Mouse (Mus musculus): ENCODE results near the gene Dmc1. TPM values are rescaled to one million over a fixed set of nuclear protein-coding genes. Genes with fewer than 3 reads are reported as not detected.

Dmc1 gene
- polyA plus RNA-seq, 1 experiment from 2014 or later, result 1.5 TPM

- Histone ChIP-seq H3K27ac (replicated peaks) (no peak overlapping the region), H3K9me3 (replicated peaks) (no peaks in the 10 kb centered on the region), H3K4me1 (peaks cover 10% of the 10 kb centered on the region), H3K27me3 (ENCODE audit: low read depth, poor library complexity, severe bottlenecking) (peaks cover 27% of the 10 kb centered on the region), H3K36me3 (peaks cover 28% of the 10 kb centered on the region), H3K4me3 (no peak overlapping the region)
- DNase-seq (ENCODE audit: low spot score), result no peak
- 83% methylated on average over 7 of the region's 7 CpGs for WGBS
These were observed 3.3 kb upstream of the Dmc1 start for GRCm38 (mm10) chr15:79608214-79608613.

DNA sequence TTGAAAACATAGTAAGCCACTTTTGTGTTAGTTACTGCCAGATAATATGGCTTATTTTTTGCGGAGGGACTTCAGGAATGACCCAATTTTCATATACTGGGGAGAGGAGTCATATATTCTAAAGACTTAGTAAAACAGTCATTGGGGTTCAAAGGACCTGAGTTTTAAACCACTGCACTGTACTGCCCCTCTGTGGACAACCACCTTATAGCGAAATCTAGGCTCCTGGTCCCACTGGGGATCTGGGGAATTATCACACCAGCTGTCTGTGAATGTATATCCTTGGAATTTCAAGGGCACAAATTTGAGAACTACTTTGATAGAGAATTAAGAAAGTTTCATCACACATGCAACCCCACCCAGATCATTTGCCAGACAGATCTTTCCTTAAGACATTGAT, 2.8 kb upstream of the Dmc1 start:
- WGBS, result 60% methylated on average over 2 of the region's 2 CpGs

DNA sequence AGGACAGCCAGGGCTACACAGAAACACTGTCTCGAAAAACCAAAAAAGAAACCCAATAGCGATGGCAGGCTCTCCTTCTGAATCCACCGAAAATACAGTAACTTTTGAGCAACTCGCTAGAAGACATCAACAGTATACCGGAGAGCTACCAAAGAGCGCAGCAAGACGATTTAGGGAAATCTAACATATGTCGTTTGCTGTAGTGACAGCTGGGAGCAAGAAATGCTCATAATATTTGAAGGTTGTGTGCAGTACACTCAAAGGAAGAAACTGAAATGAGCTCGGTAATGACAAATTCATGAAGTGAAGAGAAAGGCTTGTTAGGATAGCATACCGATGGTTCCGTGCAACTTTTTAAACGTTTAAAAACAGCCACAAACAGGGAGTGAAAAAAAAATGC, 1.3 kb upstream of the Dmc1 start:
- peaks cover 13% of the 10 kb centered on the region for H3K36me3 ChIP-seq
- H3K4me3 ChIP-seq, result no peak overlapping the region
- 0 out of 2 replicates have a peak, but pooled peaks cover 4% of the 10 kb centered on the region for H3K9me3 ChIP-seq (replicated peaks)
- H3K4me1 ChIP-seq, result peaks cover 10% of the 10 kb centered on the region
- no peak overlapping the region for H3K27ac ChIP-seq (replicated peaks)
- DNase-seq (ENCODE audit: low spot score), result no peak
- WGBS, result 94% methylated on average over 12 of the region's 12 CpGs
- peaks cover 31% of the 10 kb centered on the region for H3K27me3 ChIP-seq (ENCODE audit: low read depth, poor library complexity, severe bottlenecking)

More for the DNA sequence above, 2.8 kb upstream of the Dmc1 start:
- Histone ChIP-seq H3K27me3 (ENCODE audit: low read depth, poor library complexity, severe bottlenecking) (peaks cover 31% of the 10 kb centered on the region), H3K9me3 (replicated peaks) (0 out of 2 replicates have a peak, but pooled peaks cover 2% of the 10 kb centered on the region), H3K36me3 (peaks cover 25% of the 10 kb centered on the region), H3K4me3 (no peak overlapping the region), H3K27ac (replicated peaks) (no peak overlapping the region), H3K4me1 (peaks cover 10% of the 10 kb centered on the region)
- no peak for DNase-seq (ENCODE audit: low spot score)

- Histone ChIP-seq H3K36me3 (no peaks in the 10 kb centered on the region), H3K27me3 (ENCODE audit: low read depth, poor library complexity, severe bottlenecking) (peaks cover 21% of the 10 kb centered on the region), H3K4me3 (no peak overlapping the region), H3K27ac (replicated peaks) (no peak overlapping the region), H3K4me1 (peaks cover 10% of the 10 kb centered on the region), H3K9me3 (replicated peaks) (0 out of 2 replicates have a peak, but pooled peaks cover 4% of the 10 kb centered on the region)
- WGBS, result 89% methylated on average over 2 of the region's 2 CpGs
- DNase-seq (ENCODE audit: low spot score), result no peak
These were observed 4.7 kb downstream of the Dmc1 start for GRCm38 (mm10) chr15:79600176-79600575.

- Histone ChIP-seq H3K36me3 (no peaks in the 10 kb centered on the region), H3K4me1 (no peaks in the 10 kb centered on the region), H3K27me3 (ENCODE audit: low read depth, poor library complexity, severe bottlenecking) (peaks cover 6% of the 10 kb centered on the region; the same call in 1 of the 2 replicates), H3K9me3 (replicated peaks) (0 out of 2 replicates have a peak, but pooled peaks cover 4% of the 10 kb centered on the region), H3K4me3 (no peak overlapping the region), H3K27ac (replicated peaks) (no peak overlapping the region)
- 95% methylated on average over 1 of the region's 1 CpGs for WGBS
- DNase-seq (ENCODE audit: low spot score), result no peak
These were observed 6.2 kb downstream of the Dmc1 start for GRCm38 (mm10) chr15:79598715-79599114.

- no peaks in the 10 kb centered on the region for H3K4me1 ChIP-seq
- 53% methylated on average over 1 of the region's 1 CpGs for WGBS
- no peaks in the 10 kb centered on the region for H3K9me3 ChIP-seq (replicated peaks)
- DNase-seq (ENCODE audit: low spot score), result no peak
- H3K27ac ChIP-seq (replicated peaks), result no peak overlapping the region
- no peaks in the 10 kb centered on the region for H3K36me3 ChIP-seq
- no peak overlapping the region for H3K4me3 ChIP-seq
- H3K27me3 ChIP-seq (ENCODE audit: low read depth, poor library complexity, severe bottlenecking), result no peaks in the 10 kb centered on the region
These were observed 23.3 kb downstream of the Dmc1 start for GRCm38 (mm10) chr15:79581581-79581980.

GRCm38 (mm10) chr15:79577671-79578426, 27.1 kb downstream of the Dmc1 start:
- Histone ChIP-seq H3K9me3 (replicated peaks) (no peaks in the 10 kb centered on the region), H3K4me1 (no peaks in the 10 kb centered on the region), H3K36me3 (no peaks in the 10 kb centered on the region), H3K4me3 (no peak overlapping the region), H3K27ac (replicated peaks) (no peak overlapping the region), H3K27me3 (ENCODE audit: low read depth, poor library complexity, severe bottlenecking) (no peaks in the 10 kb centered on the region)
- 73% methylated on average over 6 of the region's 6 CpGs for WGBS
- DNase-seq (ENCODE audit: low spot score), result no peak

DNA sequence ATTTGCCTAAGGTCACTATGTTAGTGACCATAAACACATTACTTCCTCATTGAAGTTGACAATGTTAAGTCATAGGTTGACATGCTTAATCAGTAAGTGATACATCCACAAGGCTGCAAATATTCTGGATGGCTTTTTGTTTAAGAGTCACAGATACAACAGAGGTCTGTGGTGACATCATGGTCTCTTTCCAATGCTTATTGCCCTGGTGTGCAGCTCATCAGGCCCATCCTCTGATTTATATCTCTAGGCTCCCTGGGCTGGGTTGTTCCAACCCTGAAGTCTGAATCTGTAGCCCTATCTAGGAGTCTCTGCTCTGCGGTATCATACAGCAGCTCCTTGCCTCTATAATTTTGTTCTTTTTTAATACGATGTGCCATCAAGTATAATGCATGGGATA, 28.0 kb downstream of the Dmc1 start:
- Histone ChIP-seq H3K36me3 (no peaks in the 10 kb centered on the region), H3K27me3 (ENCODE audit: low read depth, poor library complexity, severe bottlenecking) (no peaks in the 10 kb centered on the region), H3K27ac (replicated peaks) (no peak overlapping the region), H3K4me1 (no peaks in the 10 kb centered on the region), H3K9me3 (replicated peaks) (no peaks in the 10 kb centered on the region), H3K4me3 (no peak overlapping the region)
- DNase-seq (ENCODE audit: low spot score), result no peak
- WGBS, result 94% methylated on average over 2 of the region's 2 CpGs

DNA sequence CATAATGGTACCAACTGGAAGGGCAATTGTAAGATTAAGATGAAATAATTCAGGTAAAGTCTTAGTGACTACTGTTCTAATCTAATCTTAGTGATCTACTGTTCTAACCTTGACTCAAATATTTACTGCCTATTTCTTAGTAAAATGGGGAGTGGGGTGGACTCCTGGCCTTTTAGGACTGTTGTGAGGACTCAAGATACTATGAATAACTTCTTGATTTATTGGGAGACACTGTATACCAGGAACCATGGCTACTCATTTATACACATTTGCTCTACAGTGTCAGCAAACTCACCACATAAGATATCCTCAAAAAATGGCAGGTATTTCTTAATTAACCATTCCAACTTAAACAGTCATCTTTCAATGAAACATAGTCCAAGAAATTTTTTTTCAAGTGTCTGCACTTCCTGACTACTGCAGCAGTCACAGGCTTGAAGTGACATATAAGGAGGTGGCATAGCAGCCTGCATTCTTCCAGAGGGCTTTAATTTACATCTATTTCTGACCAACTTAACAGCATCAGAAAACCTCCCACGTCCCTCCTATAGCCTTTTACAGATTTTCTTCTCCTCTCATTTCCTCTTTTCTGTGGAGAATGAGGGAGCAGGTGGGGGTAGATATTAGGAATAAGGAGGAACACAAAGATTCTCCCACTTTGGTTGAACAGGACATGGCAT, 29.2 kb downstream of the Dmc1 start:
- Histone ChIP-seq H3K9me3 (replicated peaks) (no peaks in the 10 kb centered on the region), H3K27me3 (ENCODE audit: low read depth, poor library complexity, severe bottlenecking) (no peaks in the 10 kb centered on the region), H3K4me1 (no peaks in the 10 kb centered on the region), H3K36me3 (no peaks in the 10 kb centered on the region), H3K27ac (replicated peaks) (no peak overlapping the region), H3K4me3 (no peak overlapping the region)
- DNase-seq (ENCODE audit: low spot score), result no peak
- 75% methylated on average over 1 of the region's 1 CpGs for WGBS

- no peaks in the 10 kb centered on the region for H3K27me3 ChIP-seq (ENCODE audit: low read depth, poor library complexity, severe bottlenecking)
- H3K9me3 ChIP-seq (replicated peaks), result no peaks in the 10 kb centered on the region
- no peak for DNase-seq (ENCODE audit: low spot score)
- H3K4me3 ChIP-seq, result no peak overlapping the region
- no peaks in the 10 kb centered on the region for H3K4me1 ChIP-seq
- no peak overlapping the region for H3K27ac ChIP-seq (replicated peaks)
- H3K36me3 ChIP-seq, result no peaks in the 10 kb centered on the region
- WGBS, result 92% methylated on average over 9 of the region's 9 CpGs
These were observed 42.5 kb downstream of the Dmc1 start for GRCm38 (mm10) chr15:79562417-79562816.

GRCm38 (mm10) chr15:79559649-79560048, 45.3 kb downstream of the Dmc1 start:
- DNase-seq (ENCODE audit: low spot score), result no peak
- Histone ChIP-seq H3K36me3 (no peaks in the 10 kb centered on the region), H3K4me1 (no peaks in the 10 kb centered on the region), H3K9me3 (replicated peaks) (no peaks in the 10 kb centered on the region), H3K27ac (replicated peaks) (no peak overlapping the region), H3K27me3 (ENCODE audit: low read depth, poor library complexity, severe bottlenecking) (no peaks in the 10 kb centered on the region), H3K4me3 (no peak overlapping the region)
- WGBS, result 70% methylated on average over 3 of the region's 3 CpGs

DNA sequence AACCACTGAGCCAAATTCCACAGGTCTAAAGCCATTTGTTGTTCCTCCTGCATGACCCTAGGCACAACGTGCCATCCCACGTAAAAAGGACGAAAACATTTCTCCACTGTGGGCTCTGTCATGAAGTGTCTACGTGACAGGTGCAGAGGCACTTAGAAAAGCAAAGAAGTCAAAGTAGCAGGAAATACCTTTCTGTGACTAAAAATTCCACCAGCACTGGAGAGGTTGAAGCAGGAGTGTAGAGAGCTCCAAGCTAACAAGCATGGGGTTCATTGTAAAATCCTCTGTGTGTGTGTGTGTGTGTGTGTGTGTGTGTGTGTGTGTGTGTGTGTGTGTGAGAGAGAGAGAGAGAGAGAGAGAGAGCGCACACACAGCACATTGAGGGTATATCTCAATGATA, 52.3 kb downstream of the Dmc1 start:
- 81% methylated on average over 5 of the region's 5 CpGs for WGBS
- Histone ChIP-seq H3K9me3 (replicated peaks) (no peaks in the 10 kb centered on the region), H3K4me3 (no peak overlapping the region), H3K27ac (replicated peaks) (no peak overlapping the region), H3K4me1 (0 out of 2 replicates have a peak, but pooled peaks cover 5% of the 10 kb centered on the region), H3K36me3 (no peaks in the 10 kb centered on the region), H3K27me3 (ENCODE audit: low read depth, poor library complexity, severe bottlenecking) (peaks cover 8% of the 10 kb centered on the region; the same call in 1 of the 2 replicates)
- no peak for DNase-seq (ENCODE audit: low spot score)

DNA sequence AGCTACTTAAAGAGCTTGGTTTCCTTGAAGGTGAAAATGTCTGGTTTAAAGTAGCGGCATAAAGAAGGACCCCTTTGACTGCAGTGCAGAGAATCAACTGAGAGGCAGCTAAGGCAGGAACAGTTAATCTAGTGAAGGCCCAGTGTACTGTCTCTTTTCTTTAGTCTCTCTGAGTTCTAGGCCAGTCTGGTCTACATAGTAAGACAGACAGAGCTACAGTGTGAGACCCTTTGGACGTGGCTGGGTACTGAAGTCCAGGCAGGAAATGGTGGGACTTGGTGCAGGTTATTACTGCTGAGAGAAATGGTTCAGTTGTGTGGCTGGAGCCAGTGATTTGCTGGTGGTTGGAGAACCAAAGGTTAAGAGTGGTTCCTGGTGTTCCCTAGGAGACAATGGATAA, 56.7 kb downstream of the Dmc1 start:
- no peak overlapping the region for H3K27ac ChIP-seq (replicated peaks)
- peaks cover 19% of the 10 kb centered on the region for H3K36me3 ChIP-seq
- H3K9me3 ChIP-seq (replicated peaks), result no peaks in the 10 kb centered on the region
- 93% methylated on average over 2 of the region's 2 CpGs for WGBS
- peaks cover 8% of the 10 kb centered on the region; the same call in 1 of the 2 replicates for H3K27me3 ChIP-seq (ENCODE audit: low read depth, poor library complexity, severe bottlenecking)
- no peak overlapping the region for H3K4me3 ChIP-seq
- DNase-seq (ENCODE audit: low spot score), result no peak
- H3K4me1 ChIP-seq, result peaks cover 31% of the 10 kb centered on the region
